Mouse (Mus musculus): ENCODE measurements around the gene 2610028H24Rik. TPM values are rescaled to one million over a fixed set of nuclear protein-coding genes. Genes with fewer than 3 reads are reported as not detected.

Gene 2610028H24Rik
- total RNA-seq, 2 experiments from 2014 or later, result not detected

DNA sequence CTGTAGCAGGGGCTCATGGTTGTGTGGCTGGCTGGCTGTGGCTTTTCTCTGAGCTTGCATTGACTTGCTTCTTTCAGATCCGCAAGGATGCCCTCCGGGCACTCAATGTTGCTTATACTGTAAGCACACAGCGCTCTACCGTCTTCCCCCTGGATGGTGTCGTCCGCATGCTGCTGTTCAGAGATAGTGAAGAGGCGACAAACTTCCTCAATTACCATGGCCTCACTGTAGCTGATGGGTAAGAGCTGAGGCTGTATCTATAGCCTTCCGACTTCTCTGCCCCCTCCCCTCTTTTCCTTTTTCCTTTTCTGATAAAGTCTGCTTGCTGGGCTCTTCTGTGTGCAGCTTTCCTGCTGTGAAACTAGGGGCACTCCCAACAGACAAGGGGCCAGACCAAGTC lies 39.4 kb downstream of the 2610028H24Rik start:
- peak; percentile 51 for ATAC-seq (replicated peaks; ENCODE audit: poor library complexity)

DNA sequence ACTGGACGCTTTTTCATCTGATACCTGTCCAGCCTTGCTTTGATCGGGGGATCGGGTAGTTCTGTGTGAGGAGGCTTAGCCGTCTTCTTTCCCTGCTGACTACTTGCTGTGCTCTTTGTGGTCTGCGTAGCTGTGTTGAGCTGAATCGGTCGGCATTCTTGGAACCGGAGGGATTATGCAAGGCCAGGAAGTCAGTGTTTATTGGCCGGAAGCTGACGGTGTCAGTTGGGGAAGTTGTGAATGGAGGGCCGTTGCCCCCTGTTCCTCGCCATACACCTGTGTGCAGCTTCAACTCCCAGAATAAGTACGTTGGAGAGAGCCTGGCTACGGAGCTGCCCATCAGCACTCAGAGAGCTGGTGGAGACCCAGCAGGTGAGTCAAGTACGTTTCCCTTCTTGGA lies 40.3 kb downstream of the 2610028H24Rik start:
- peak; percentile 50 for ATAC-seq (replicated peaks; ENCODE audit: poor library complexity)

DNA sequence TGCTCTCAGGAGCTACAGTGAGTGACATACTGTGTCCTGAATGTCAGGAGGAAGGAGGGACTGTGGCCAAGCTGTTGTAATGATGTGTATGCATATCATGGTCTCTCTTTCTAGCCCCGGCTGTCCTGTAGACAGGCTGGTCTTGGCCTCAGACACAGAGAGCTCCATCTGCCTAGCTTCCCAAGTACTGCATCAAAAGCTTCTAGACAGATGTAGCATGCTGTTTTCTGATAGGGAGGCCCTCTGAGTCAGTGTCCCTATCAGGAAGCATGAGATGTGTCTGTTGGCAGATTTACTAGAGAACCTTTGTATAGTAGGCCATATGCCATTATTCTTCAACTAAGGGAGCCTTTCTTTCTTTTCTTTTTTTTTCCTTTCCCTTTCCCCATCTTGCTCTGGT lies 44.6 kb downstream of the 2610028H24Rik start:
- ATAC-seq (replicated peaks; ENCODE audit: poor library complexity), result peak; percentile 77

DNA sequence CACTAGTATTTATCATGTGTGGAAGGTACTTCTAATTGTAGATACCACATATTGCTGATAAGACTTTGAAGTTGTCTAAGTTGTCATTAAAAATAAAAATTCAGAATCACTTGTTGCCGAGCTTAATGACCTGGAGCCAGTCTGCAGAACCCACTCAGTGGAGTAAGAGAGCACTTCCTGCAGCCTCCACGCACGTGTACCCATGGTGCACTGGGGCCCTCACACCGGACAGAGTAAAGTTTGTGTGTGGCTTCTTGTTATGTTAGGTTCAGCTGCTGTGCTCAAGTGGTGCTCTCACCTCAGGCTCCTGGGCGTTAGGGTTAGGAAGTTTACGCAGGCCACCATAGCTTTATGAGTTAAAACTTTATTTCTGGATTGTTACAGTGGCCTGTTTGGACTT lies 46.6 kb downstream of the 2610028H24Rik start:
- no peak for ATAC-seq (replicated peaks; ENCODE audit: poor library complexity)

DNA sequence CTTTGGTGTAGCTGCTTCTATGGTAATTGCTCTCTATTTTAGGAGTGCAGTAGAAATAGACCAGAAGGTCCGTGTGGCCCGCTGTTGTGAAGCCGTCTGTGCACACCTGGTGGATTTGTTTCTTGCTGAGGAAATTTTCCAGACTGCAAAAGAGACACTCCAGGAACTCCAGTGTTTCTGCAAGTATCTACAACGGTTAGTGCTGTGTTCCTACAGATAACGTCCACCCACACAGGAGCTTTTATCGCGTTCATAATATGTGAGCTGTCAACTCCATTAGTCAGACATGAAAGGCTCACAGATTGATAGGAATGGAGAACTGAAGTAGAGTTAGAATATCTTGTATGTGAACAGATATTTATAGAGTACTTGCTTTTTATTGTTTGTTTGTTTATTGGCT lies 47.5 kb downstream of the 2610028H24Rik start:
- ATAC-seq (replicated peaks; ENCODE audit: poor library complexity), result no peak; the same call in 1 of the 2 replicates

DNA sequence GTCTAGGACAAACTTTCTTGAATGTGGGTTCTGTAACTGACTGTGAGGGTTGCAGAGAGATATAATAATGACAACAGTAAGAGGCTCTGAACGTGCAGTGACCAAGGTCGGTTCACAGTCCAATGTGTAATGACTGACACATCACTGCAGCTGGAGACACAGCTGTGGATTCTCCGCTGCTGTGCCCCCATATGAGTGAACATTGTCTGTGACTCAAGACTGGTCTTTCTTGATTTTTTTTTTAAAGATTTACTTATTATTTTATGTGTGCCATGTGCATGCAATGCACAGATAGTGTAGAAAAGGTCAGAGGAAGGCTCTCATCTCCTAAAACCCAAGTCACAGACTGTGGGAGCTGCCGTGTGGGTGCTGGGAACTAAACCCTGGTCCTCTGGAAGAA lies 48.6 kb downstream of the 2610028H24Rik start:
- no peak for ATAC-seq (replicated peaks; ENCODE audit: poor library complexity)

DNA sequence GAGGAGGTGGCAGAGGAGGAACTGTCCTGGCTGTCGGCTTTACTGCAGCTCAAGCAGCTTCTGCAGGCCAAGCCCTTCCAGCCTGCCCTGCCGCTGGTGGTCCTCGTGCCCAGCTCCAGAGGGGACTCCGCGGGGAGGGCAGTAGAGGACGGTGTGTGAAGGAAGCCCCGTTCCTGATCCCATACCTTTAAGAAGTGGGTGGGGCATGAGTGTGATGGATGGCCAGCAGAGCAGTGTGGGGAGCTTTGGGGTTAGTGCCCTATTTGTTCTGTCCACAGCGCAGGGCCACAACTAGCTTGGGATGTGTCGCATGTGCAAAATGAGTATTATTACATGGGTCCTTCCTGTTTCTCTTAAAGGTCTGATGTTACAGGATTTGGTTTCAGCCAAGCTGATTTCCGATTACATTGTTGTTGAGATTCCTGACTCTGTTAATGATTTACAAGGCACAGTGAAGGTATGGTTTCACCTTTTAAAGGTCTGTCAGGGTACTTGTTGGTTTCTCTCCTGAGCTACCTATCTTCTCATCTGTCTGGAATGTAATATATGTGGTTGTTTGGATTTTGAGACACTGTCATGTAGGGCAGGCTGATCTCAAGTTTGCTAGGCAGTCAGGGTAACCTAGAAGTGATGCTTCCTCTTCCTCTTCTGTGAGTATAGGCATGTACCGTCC lies 55.5 kb downstream of the 2610028H24Rik start:
- no peak for ATAC-seq (replicated peaks; ENCODE audit: poor library complexity)

DNA sequence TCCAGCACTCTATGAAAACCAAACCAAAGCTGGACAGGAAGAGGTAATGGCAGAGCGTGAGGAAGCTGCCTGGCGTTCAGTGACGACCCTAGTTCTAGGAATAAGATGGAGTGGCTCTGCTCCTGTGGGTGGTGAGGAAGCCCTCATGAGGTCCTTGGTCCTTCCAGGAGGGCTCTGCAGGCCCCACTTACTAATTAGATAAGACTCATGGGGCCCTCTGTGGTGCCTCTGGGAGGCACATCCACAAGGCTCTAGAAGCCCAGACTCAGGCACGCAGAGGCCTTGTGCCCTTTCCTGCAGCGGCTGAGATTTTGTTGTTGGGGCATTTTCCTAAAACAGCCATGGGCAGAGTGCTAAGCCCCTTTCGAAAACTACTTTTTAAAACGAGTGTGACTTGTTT lies 57.0 kb downstream of the 2610028H24Rik start:
- ATAC-seq (replicated peaks; ENCODE audit: poor library complexity), result no peak

Other genes starting within 250 kb of the 2610028H24Rik start
- gene Prmt2, start 211.2 kb upstream of the 2610028H24Rik start, total RNA-seq (2015), result 0.62 and 1.2 TPM in 2 replicates
- 2.0 and 2.4 TPM in 2 replicates for gene Prmt2, start 211.2 kb upstream of the 2610028H24Rik start, total RNA-seq (2017)
- gene S100b, start 195.2 kb upstream of the 2610028H24Rik start, total RNA-seq (2015), result not detected in 2 replicates
- gene S100b, start 195.2 kb upstream of the 2610028H24Rik start, total RNA-seq (2017), result not detected in 2 replicates
- 1.2 and 1.3 TPM in 2 replicates for gene Dip2a, start 103.8 kb upstream of the 2610028H24Rik start, total RNA-seq (2015)
- 1.4 and 2.9 TPM in 2 replicates for gene Dip2a, start 103.8 kb upstream of the 2610028H24Rik start, total RNA-seq (2017)
- gene AC141477.1, start 8.6 kb upstream of the 2610028H24Rik start, total RNA-seq (2015), result not detected in 2 replicates
- gene AC141477.1, start 8.6 kb upstream of the 2610028H24Rik start, total RNA-seq (2017), result 20.5 and 61.6 TPM in 2 replicates
- gene Pcnt, start 6.3 kb upstream of the 2610028H24Rik start, total RNA-seq (2015), result 35.8 and 40.5 TPM in 2 replicates
- gene Pcnt, start 6.3 kb upstream of the 2610028H24Rik start, total RNA-seq (2017), result 57.7 and 64.8 TPM in 2 replicates
- gene Mcm3ap, start 19.8 kb downstream of the 2610028H24Rik start, total RNA-seq (2015), result 84.5 and 91.4 TPM in 2 replicates
- gene Mcm3ap, start 19.8 kb downstream of the 2610028H24Rik start, total RNA-seq (2017), result 68.3 and 85.3 TPM in 2 replicates
- 2.1 and 2.3 TPM in 2 replicates for gene Ybey, start 20.0 kb downstream of the 2610028H24Rik start, total RNA-seq (2015)
- gene Ybey, start 20.0 kb downstream of the 2610028H24Rik start, total RNA-seq (2017), result 3.8 and 4.2 TPM in 2 replicates
- gene Lss, start 82.5 kb downstream of the 2610028H24Rik start, total RNA-seq (2015), result 0.61 and 2.4 TPM in 2 replicates
- gene Lss, start 82.5 kb downstream of the 2610028H24Rik start, total RNA-seq (2017), result 3.1 and 4.4 TPM in 2 replicates
- gene Spatc1l, start 113.2 kb downstream of the 2610028H24Rik start, total RNA-seq (2015), result not detected in 2 replicates
- not detected in 2 replicates for gene Spatc1l, start 113.2 kb downstream of the 2610028H24Rik start, total RNA-seq (2017)
- gene Ftcd, start 126.6 kb downstream of the 2610028H24Rik start, total RNA-seq (2015), result not detected in 2 replicates
- gene Ftcd, start 126.6 kb downstream of the 2610028H24Rik start, total RNA-seq (2017), result not detected in 2 replicates
- not detected in 2 replicates for gene Col6a2, start 174.5 kb downstream of the 2610028H24Rik start, total RNA-seq (2015)
- gene Col6a2, start 174.5 kb downstream of the 2610028H24Rik start, total RNA-seq (2017), result not detected in 2 replicates

All from megakaryocyte progenitor cell, adult 5-6 weeks (primary cell).